Mouse (Mus musculus): Measurements from ENCODE around the gene Vil1. TPM values are rescaled to one million over a fixed set of nuclear protein-coding genes. Genes with fewer than 3 reads are reported as not detected.

Vil1 gene
- polyA plus RNA-seq (2016; fragmentation: Nextera tagmentation; extraction: Ambion mirVana): 0.23 and 0.31 TPM in 2 replicates

DNA sequence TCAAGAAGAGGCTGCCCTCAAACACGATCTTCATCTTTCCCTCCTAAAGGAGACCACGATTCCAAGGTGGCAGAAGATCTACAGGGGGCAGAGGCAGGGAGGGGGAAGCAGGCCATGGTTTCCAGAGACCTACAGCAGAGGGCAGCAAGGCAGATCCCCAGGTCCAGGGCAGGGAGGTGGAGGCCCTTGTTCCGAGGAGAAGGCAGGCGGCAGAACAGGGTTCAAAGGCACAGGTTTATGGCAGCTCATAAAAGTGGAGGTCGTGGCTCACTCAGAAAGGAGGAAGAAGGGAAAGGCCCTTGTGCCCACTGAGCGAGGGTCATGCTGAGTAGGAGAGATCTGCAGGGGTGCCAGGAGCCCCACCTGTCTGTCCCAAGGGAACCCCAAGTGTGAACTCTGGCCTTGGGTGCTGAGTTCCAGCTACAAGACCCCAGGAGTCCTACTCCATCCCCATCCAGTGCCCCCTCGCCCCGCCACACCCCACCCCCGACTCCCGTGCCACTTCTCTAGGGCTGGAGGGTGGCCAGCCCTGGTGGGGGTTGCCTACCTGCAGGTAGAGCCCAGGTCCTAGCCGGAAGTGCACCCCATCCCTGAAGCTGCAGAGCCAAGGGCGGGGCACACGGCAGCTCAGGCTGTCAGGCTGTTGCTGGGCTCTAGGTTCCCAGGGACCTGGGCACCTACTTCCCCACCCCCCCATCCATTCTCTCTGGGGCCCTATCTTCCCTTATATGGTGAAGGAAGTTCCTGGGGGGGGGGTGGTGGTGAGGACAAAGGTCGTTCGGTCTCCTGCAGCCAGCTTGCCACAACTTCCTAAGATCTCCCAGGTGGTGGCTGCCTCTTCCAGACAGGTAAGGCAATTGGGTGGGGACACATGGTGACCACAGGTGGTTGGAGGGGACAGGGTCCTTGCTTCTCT, at the start of gene Vil1:
TSS of gene Vil1 (plus strand) at position 788 of the 916 bp plus-strand sequence.
- peak within 1 kb of the TSS; percentile 73 for H3K27ac ChIP-seq
- peak within 1 kb of the TSS; percentile 22 for H3K4me3 ChIP-seq
- no peak for DNase-seq (ENCODE audit: low spot score)
- H3K36me3 ChIP-seq: no peaks in the 10 kb centered on the region
- peaks cover 18% of the 10 kb centered on the region for H3K4me1 ChIP-seq
- no peaks in the 10 kb centered on the region for H3K9me3 ChIP-seq (replicated peaks)
- 37% methylated on average over 15 of the region's 15 CpGs for WGBS
- no peaks in the 10 kb centered on the region for H3K27me3 ChIP-seq (ENCODE audit: low read depth, poor library complexity, severe bottlenecking)

GRCm38 (mm10) chr1:74359952-74360517, 49.1 kb upstream of the Vil1 start:
- H3K9me3 ChIP-seq (replicated peaks): no peaks in the 10 kb centered on the region
- 83% methylated on average over 5 of the region's 5 CpGs for WGBS
- H3K4me1 ChIP-seq: peaks cover 31% of the 10 kb centered on the region
- DNase-seq (ENCODE audit: low spot score): no peak
- no peak overlapping the region for H3K27ac ChIP-seq
- no peaks in the 10 kb centered on the region for H3K36me3 ChIP-seq
- H3K4me3 ChIP-seq: no peak overlapping the region
- H3K27me3 ChIP-seq (ENCODE audit: low read depth, poor library complexity, severe bottlenecking): no peaks in the 10 kb centered on the region

DNA sequence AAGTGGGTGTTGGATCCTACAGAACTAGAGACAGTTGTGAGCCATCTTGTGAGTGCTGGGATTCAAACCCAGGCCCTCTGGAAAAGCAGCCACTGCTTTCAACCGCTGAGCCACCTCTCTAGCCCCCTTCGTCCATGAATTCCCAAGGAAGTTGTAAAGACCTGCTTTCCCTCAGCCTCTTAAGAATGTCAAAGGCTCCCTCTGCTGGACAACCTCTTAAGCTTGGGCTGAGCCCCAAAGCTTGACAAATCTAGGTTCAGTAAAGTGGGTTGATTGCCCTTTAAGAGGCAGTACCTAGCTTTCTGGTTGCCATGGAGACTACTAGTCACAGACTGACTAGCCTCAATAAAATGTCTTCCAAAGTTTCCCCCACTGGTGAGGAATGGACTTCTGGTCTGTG, 47.4 kb upstream of the Vil1 start, which contains the start of gene Catip:
TSS of gene Catip (plus strand) at position 297 of the 400 bp plus-strand sequence.
- peak; percentile 67 for DNase-seq (ENCODE audit: low spot score)
- H3K27ac ChIP-seq: peak within 1 kb of the TSS; percentile 54

GRCm38 (mm10) chr1:74362325-74363229, 46.6 kb upstream of the Vil1 start:
- Histone ChIP-seq H3K4me3 (no peak overlapping the region), H3K27me3 (ENCODE audit: low read depth, poor library complexity, severe bottlenecking) (peaks cover 7% of the 10 kb centered on the region), H3K4me1 (peaks cover 26% of the 10 kb centered on the region), H3K36me3 (no peaks in the 10 kb centered on the region), H3K27ac (peak overlapping the region; percentile 54), H3K9me3 (replicated peaks) (no peaks in the 10 kb centered on the region)
- no peak for DNase-seq (ENCODE audit: low spot score)
- 69% methylated on average over 17 of the region's 17 CpGs for WGBS

More for the DNA sequence above, 47.4 kb upstream of the Vil1 start, which contains the start of gene Catip:
- H3K9me3 ChIP-seq (replicated peaks): no peaks in the 10 kb centered on the region
- H3K4me3 ChIP-seq: no peak within 1 kb of the TSS
- H3K36me3 ChIP-seq: no peaks in the 10 kb centered on the region
- peaks cover 25% of the 10 kb centered on the region for H3K4me1 ChIP-seq
- no peaks in the 10 kb centered on the region for H3K27me3 ChIP-seq (ENCODE audit: low read depth, poor library complexity, severe bottlenecking)
- 4% methylated on average over 2 of the region's 2 CpGs for WGBS

DNA sequence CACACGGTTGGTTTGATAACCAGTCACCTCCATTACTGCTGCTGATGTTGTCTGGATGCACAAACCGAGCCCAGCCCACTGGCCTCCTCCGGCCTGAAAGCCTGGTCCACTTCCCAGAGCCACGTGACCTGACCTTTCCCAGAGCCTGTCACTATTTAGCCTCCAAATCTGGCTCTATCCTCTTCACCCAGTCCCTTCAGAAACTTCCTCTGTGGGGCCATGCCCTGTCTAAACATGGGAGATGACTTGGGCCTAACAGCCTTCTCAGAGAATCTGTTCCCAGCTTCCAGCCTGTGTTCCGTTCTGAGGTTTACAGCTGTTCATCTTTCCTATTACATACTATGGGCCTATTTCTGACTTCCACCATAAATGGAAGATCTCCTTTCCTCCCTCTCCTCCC, 45.7 kb upstream of the Vil1 start:
- DNase-seq (ENCODE audit: low spot score): no peak
- H3K27ac ChIP-seq: 0 out of 2 replicates have a peak overlapping the region, but pooled peaks have one; percentile 34
- WGBS: 57% methylated on average over 5 of the region's 5 CpGs
- H3K27me3 ChIP-seq (ENCODE audit: low read depth, poor library complexity, severe bottlenecking): peaks cover 16% of the 10 kb centered on the region
- H3K4me3 ChIP-seq: no peak overlapping the region
- H3K36me3 ChIP-seq: no peaks in the 10 kb centered on the region
- no peaks in the 10 kb centered on the region for H3K9me3 ChIP-seq (replicated peaks)
- H3K4me1 ChIP-seq: peaks cover 35% of the 10 kb centered on the region

GRCm38 (mm10) chr1:74364270-74364669, 44.9 kb upstream of the Vil1 start:
- H3K36me3 ChIP-seq: no peaks in the 10 kb centered on the region
- no peak for DNase-seq (ENCODE audit: low spot score)

DNA sequence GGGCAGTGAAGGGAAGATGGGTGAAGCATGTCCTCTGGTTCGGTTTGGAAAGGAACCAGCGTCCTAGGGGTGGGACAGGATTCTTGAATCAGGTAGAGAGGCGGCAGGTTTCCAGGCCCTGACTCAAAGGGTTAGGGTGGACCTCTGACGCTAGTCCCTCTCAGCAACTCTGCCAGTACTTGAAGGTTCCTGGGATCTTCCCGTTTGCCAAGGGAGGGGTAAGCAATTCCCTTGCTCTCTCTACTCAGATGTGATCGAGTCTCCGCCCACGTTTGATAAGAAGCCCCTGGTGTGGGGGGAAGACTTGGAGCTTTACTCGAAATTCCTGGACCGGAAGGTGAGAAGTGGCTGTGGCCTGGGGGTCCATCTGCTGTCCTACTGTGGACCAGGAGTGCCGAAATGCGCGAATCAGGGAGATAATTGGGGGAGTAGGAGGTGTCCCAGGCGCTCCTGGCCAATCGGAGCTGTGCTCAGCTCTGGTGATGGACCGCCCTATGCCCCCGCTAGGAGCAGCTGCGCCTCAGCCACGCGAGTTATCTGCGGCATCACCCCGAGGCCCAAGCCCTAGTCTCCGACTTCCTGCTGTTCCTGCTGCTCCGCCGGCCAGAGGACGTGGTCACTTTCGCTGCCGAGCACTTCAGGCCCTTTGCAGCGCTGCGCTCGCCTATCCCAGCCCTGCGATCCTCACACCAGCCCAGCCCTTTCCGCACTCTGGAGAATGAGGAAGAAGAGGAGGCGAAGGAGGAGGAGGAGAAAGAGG, 41.1 kb upstream of the Vil1 start:
- Histone ChIP-seq H3K36me3 (no peaks in the 10 kb centered on the region), H3K27ac (peak overlapping the region; percentile 59; the same call in 1 of the 2 replicates), H3K4me1 (peaks cover 25% of the 10 kb centered on the region), H3K4me3 (peak overlapping the region; percentile 44), H3K9me3 (replicated peaks) (no peaks in the 10 kb centered on the region), H3K27me3 (ENCODE audit: low read depth, poor library complexity, severe bottlenecking) (peaks cover 17% of the 10 kb centered on the region)
- DNase-seq (ENCODE audit: low spot score): peak; percentile 64
- 18% methylated on average over 34 of the region's 34 CpGs for WGBS

More at GRCm38 (mm10) chr1:74364270-74364669, 44.9 kb upstream of the Vil1 start:
- H3K27me3 ChIP-seq (ENCODE audit: low read depth, poor library complexity, severe bottlenecking): peaks cover 17% of the 10 kb centered on the region
- H3K9me3 ChIP-seq (replicated peaks): no peaks in the 10 kb centered on the region
- H3K4me3 ChIP-seq: no peak overlapping the region
- no peak overlapping the region for H3K27ac ChIP-seq
- peaks cover 36% of the 10 kb centered on the region for H3K4me1 ChIP-seq
- 73% methylated on average over 8 of the region's 8 CpGs for WGBS

- Histone ChIP-seq H3K27me3 (ENCODE audit: low read depth, poor library complexity, severe bottlenecking) (peaks cover 17% of the 10 kb centered on the region), H3K27ac (no peak overlapping the region), H3K36me3 (no peaks in the 10 kb centered on the region), H3K4me3 (no peak overlapping the region), H3K4me1 (peaks cover 20% of the 10 kb centered on the region), H3K9me3 (replicated peaks) (no peaks in the 10 kb centered on the region)
- WGBS: 39% methylated on average over 4 of the region's 4 CpGs
- no peak for DNase-seq (ENCODE audit: low spot score)
Measured at GRCm38 (mm10) chr1:74370040-74370439, 39.1 kb upstream of the Vil1 start.

DNA sequence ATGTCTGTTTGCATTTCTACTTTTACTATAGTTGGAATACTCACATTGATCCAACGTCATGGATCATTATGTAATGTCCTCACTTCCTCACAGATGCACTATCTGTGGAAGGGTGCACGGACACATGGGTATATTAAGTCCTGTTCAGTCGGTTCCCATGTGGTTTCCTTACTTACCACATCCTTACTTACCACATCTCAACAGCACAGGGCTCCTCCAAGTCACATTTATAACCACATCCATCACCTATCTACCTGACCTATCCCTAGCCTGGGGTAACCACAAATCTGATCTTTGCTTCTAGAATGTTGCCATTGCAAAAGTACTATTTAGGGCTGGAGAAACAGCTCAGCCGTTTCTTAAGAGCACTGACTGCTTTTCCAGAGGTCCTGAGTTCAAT, 35.8 kb upstream of the Vil1 start:
- no peaks in the 10 kb centered on the region for H3K9me3 ChIP-seq (replicated peaks)
- H3K27ac ChIP-seq: no peak overlapping the region
- H3K27me3 ChIP-seq (ENCODE audit: low read depth, poor library complexity, severe bottlenecking): peaks cover 2% of the 10 kb centered on the region; the same call in 1 of the 2 replicates
- WGBS: 84% methylated on average over 4 of the region's 4 CpGs
- H3K36me3 ChIP-seq: no peaks in the 10 kb centered on the region
- H3K4me3 ChIP-seq: no peak overlapping the region
- DNase-seq (ENCODE audit: low spot score): no peak
- peaks cover 29% of the 10 kb centered on the region for H3K4me1 ChIP-seq

DNA sequence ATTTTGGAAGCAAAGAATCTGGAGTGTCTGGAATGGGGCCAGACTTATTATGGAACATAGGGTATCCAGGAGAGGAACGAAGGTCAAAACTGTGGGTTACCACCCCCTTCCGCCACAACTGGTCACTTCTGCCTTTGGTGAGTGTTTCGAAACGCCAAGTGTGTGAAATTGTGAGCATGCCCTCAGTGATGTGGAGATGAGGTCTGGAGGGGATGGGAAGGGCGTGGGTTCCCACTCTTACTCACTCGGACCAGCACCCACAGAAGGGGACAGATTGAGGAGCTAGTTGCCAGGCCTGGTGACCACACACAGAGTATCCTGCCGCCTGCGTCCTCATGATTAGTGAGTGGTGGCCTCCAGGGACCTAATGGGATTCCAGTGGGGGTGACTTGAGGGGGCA, 34.2 kb upstream of the Vil1 start, which contains the start of gene Slc11a1:
TSS of gene Slc11a1 (plus strand) at position 216 of the 400 bp plus-strand sequence.
- peaks cover 26% of the 10 kb centered on the region for H3K4me1 ChIP-seq
- no peaks in the 10 kb centered on the region for H3K27me3 ChIP-seq (ENCODE audit: low read depth, poor library complexity, severe bottlenecking)
- H3K9me3 ChIP-seq (replicated peaks): no peaks in the 10 kb centered on the region
- DNase-seq (ENCODE audit: low spot score): no peak
- 76% methylated on average over 8 of the region's 8 CpGs for WGBS
- H3K27ac ChIP-seq: peak within 1 kb of the TSS; percentile 17; the same call in 1 of the 2 replicates
- no peaks in the 10 kb centered on the region for H3K36me3 ChIP-seq
- no peak within 1 kb of the TSS for H3K4me3 ChIP-seq

DNA sequence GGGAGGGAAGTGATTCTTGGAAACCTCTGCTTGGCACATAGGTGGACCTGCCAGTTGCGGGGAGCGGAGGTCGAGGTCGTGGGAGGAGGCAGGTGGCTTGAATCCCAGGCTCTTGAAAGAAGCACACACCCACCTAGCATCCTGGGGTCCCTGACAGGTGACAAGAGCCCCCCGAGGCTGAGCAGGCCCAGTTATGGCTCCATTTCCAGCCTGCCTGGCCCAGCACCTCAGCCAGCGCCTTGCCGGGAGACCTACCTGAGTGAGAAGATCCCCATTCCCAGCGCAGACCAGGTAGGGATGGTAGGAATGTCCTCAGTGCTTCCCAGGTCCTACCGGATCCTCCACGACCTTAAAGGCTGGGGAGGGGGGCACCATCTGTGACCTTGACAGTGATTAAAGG, 33.6 kb upstream of the Vil1 start:
- 82% methylated on average over 10 of the region's 10 CpGs for WGBS

More for the DNA sequence above, 33.6 kb upstream of the Vil1 start:
- no peaks in the 10 kb centered on the region for H3K9me3 ChIP-seq (replicated peaks)
- no peaks in the 10 kb centered on the region for H3K36me3 ChIP-seq
- no peak overlapping the region for H3K4me3 ChIP-seq
- DNase-seq (ENCODE audit: low spot score): no peak
- H3K27me3 ChIP-seq (ENCODE audit: low read depth, poor library complexity, severe bottlenecking): no peaks in the 10 kb centered on the region
- H3K27ac ChIP-seq: peak overlapping the region; percentile 17; the same call in 1 of the 2 replicates
- peaks cover 23% of the 10 kb centered on the region for H3K4me1 ChIP-seq

All from limb, embryonic 10.5 days (tissue).